Mouse (Mus musculus) kidney, embryonic 15.5 days (tissue): ENCODE measurements around the gene Hsp90aa1. TPM values are rescaled to one million over a fixed set of nuclear protein-coding genes. Genes with fewer than 3 reads are reported as not detected.

Experiments
- ATAC-seq: fragments of 200-750 bp; cut with Nextera tagmentation; replicated peaks from 2 replicates; pipeline ENCODE4 v1.8.0; 2017; ENCODE audit warnings: moderate TSS enrichment; ENCODE audit not compliant: low FRiP score
- H3K27ac ChIP-seq: fragments of 300-500 bp; sonication (generic); 2 replicates; pipeline ENCODE4 v1.5.1; 2015; ENCODE audit warnings: mild to moderate bottlenecking, inconsistent platforms
- H3K27me3 ChIP-seq: fragments of 300-500 bp; sonication (generic); 2 replicates; pipeline ENCODE4 v1.6.1; 2015; ENCODE audit warnings: inconsistent platforms
- H3K36me3 ChIP-seq: fragments of 300-500 bp; sonication (generic); 2 replicates; pipeline ENCODE4 v1.6.1; 2015; ENCODE audit warnings: inconsistent platforms
- H3K4me1 ChIP-seq: fragments of 300-500 bp; sonication (generic); 2 replicates; pipeline ENCODE4 v1.6.1; 2015; ENCODE audit warnings: inconsistent platforms
- H3K4me2 ChIP-seq: fragments of 300-500 bp; sonication (generic); 2 replicates; pipeline ENCODE4 v1.6.1; 2015; ENCODE audit warnings: moderate library complexity, mild to moderate bottlenecking, inconsistent platforms
- H3K4me3 ChIP-seq: fragments of 300-500 bp; sonication (generic); replicated peaks from 2 replicates; pipeline ENCODE4 v1.5.1; 2015; ENCODE audit warnings: mild to moderate bottlenecking, inconsistent platforms
- H3K9ac ChIP-seq: fragments of 300-500 bp; sonication (generic); 2 replicates; pipeline ENCODE4 v1.6.1; 2015; ENCODE audit warnings: mild to moderate bottlenecking, inconsistent platforms
- H3K9me3 ChIP-seq: fragments of 300-500 bp; sonication (generic); replicated peaks from 2 replicates; pipeline ENCODE4 v1.6.1; 2016; ENCODE audit warnings: inconsistent platforms
- WGBS: fragments of 180-500 bp; shearing (Covaris S2); methylation state at CpG from one replicate; pipeline ENCODE4 v1.1.7; 2015; ENCODE audit warnings: mixed read lengths; 5-methylcytosine and 5-hydroxymethylcytosine counted together
- microRNA-seq: library from miRNA; unstranded; fragments of <30 nt; microRNA quantifications from one replicate; pipeline ENCODE4, GENCODE M21; 2016
- polyA plus RNA-seq: library from polyadenylated mRNA; unstranded; fragments of >200 nt; fragmentation: Nextera tagmentation; extraction: Ambion mirVana; gene quantifications from 2 replicates; pipeline ENCODE4 v1.2.1, GENCODE M21; 2015

Hsp90aa1 gene
- polyA plus RNA-seq, 1 experiment from 2014 or later, result 994 TPM

DNA sequence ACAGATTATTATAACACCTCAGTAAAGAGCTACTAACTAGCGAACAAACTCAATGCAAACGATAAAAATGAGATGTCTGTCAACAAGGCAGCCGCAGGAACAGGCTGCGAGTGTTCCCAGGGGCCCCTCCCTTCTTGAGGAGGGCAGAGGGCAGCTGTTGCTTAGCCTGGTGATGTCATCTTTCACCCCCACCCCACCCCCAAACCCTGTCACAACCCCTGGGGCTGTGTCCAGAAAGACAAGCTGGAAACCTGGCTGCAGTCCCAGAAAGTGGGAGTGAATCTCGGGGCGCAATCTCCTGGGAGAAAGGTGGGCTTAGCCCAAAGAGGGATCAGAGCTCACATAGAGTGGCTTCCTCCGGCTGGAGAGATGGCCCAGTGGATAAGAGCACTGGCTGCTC is 21.3 kb downstream of the Hsp90aa1 start:
- no peaks in the 10 kb centered on the region for H3K9me3 ChIP-seq
- peaks cover 6% of the 10 kb centered on the region; the same call in 1 of the 2 replicates for H3K36me3 ChIP-seq
- peaks cover 4% of the 10 kb centered on the region for H3K4me1 ChIP-seq
- H3K9ac ChIP-seq, result no peak overlapping the region
- H3K27me3 ChIP-seq, result no peaks in the 10 kb centered on the region
- WGBS, result 38% methylated on average over 7 of the region's 7 CpGs
- no peak overlapping the region for H3K27ac ChIP-seq
- H3K4me3 ChIP-seq, result no peak overlapping the region
- no peak overlapping the region for H3K4me2 ChIP-seq
- no peak for ATAC-seq

DNA sequence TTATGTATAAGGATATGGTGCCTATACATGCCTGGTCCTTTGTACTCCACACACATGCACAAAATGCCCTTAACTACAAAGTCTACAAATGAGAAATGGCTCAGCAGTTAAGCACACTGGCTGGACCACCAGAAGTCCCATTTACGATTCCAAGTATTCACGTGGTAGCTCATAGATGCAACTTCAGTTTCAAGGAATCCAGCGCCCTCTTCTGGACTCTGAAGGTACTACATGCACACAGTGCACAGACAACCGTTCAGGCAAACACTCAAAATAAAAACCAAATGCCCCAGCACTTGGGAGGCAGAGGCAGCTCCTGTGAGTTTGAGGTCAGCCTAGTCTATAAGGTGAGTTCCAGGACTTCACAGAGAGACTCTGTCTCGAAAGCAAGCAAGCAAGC is 28.3 kb downstream of the Hsp90aa1 start:
- no peak for ATAC-seq

DNA sequence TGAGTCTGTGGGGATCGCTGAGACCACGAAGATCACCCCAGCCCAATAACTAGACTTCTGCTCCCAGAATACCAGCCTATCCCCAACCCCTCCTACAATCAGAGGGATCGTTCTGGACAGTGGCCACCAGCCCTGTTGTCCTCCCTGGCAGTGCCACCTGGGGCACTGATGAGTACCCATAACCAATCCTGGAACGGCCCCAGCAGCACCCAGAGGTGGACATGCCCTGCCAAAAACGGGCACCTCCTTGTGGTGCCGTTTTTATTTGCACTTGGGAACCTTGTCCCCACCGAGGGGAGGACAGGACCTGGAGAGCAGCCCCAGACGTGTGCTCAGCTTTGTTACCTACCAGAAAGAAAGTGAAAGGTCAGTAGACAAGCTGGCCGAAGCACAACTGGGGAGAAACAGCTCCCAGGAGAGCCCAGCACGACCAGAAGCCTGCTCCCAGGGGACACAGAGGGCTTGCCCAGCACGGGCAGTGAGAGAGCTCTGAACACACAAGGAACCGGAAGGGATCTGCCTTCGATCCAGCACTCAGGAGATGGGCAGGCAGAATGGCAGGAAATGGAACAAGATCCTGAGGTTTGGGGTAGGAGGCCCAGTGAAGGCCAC is 35.0 kb downstream of the Hsp90aa1 start:
- ATAC-seq, result no peak
- H3K27me3 ChIP-seq, result no peaks in the 10 kb centered on the region
- no peak overlapping the region for H3K4me3 ChIP-seq
- no peaks in the 10 kb centered on the region for H3K4me1 ChIP-seq
- no peak overlapping the region for H3K4me2 ChIP-seq
- no peaks in the 10 kb centered on the region for H3K9me3 ChIP-seq
- H3K9ac ChIP-seq, result no peak overlapping the region
- H3K27ac ChIP-seq, result no peak overlapping the region
- WGBS, result 86% methylated on average over 13 of the region's 13 CpGs
- H3K36me3 ChIP-seq, result peaks cover 77% of the 10 kb centered on the region

More for the DNA sequence above, 28.3 kb downstream of the Hsp90aa1 start:
- no peak overlapping the region for H3K9ac ChIP-seq
- H3K4me2 ChIP-seq, result no peak overlapping the region
- H3K4me1 ChIP-seq, result no peaks in the 10 kb centered on the region
- no peak overlapping the region for H3K27ac ChIP-seq
- H3K4me3 ChIP-seq, result no peak overlapping the region
- no peaks in the 10 kb centered on the region for H3K9me3 ChIP-seq
- 59% methylated on average over 5 of the region's 5 CpGs for WGBS
- H3K36me3 ChIP-seq, result peaks cover 10% of the 10 kb centered on the region
- no peaks in the 10 kb centered on the region for H3K27me3 ChIP-seq

DNA sequence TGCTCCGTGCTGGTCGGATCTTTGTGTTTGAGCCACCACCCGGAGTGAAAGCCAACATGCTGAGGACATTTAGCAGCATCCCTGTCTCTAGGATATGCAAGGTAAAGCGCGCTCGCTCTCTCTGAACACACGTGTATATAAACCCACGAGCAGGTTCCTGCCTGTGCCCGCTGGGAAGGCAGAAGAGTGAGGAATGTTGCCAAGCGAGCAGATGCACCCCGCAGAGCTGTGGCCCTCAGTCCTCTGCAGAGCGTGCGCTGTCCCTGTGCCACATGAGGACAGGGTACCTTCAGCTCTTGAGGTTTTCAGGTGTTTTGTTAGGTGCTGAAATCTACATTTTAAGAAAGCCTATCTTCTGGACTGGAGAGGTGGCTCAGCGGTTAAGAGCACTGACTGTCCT is 40.8 kb downstream of the Hsp90aa1 start:
- no peaks in the 10 kb centered on the region for H3K9me3 ChIP-seq
- no peak overlapping the region for H3K4me2 ChIP-seq
- ATAC-seq, result no peak
- WGBS, result 94% methylated on average over 14 of the region's 14 CpGs
- no peaks in the 10 kb centered on the region for H3K27me3 ChIP-seq
- no peak overlapping the region for H3K4me3 ChIP-seq
- H3K27ac ChIP-seq, result no peak overlapping the region
- peaks cover 100% of the 10 kb centered on the region for H3K36me3 ChIP-seq
- no peak overlapping the region for H3K9ac ChIP-seq
- H3K4me1 ChIP-seq, result no peaks in the 10 kb centered on the region

DNA sequence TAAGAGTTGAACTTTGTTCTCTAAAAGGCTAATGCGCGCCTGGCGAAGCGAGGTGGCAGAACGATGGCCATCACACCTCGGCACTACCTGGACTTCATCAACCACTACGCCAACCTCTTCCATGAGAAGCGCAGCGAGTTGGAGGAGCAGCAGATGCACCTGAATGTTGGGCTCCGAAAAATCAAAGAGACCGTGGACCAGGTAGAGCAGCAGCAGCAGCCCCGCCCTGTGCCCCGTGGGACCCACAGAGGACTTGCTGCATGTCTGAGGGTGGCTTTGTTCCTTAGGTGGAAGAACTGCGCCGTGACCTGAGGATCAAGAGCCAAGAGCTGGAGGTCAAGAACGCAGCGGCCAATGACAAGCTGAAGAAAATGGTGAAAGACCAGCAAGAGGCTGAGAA is 51.1 kb downstream of the Hsp90aa1 start:
- 97% methylated on average over 17 of the region's 17 CpGs for WGBS
- H3K27ac ChIP-seq, result no peak overlapping the region

DNA sequence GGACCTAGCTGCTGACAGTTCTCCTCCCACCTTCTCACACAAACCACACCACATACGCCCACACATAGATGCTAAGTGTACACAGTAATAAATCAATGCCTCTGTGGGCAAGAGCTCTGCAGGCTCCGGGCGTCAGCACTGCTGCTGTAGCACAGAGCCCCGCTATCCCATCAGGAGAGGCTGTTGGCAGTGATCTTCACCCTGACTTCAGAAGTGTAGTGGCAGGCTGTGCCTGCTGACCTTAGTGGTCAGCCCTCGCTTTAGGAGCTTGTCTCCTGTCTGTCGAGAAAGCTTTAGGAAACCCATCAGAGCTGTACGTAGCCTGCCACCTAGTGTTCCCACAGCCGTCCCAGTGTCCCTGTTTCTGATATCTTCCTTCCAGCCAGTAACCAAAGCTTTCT is 52.3 kb downstream of the Hsp90aa1 start:
- H3K27me3 ChIP-seq, result no peaks in the 10 kb centered on the region
- no peak overlapping the region for H3K27ac ChIP-seq
- 40% methylated on average over 8 of the region's 8 CpGs for WGBS
- peaks cover 98% of the 10 kb centered on the region for H3K36me3 ChIP-seq
- H3K9me3 ChIP-seq, result no peaks in the 10 kb centered on the region
- ATAC-seq, result 0 out of 2 replicates have a peak, but pooled peaks have one; percentile 46
- H3K9ac ChIP-seq, result no peak overlapping the region
- no peak overlapping the region for H3K4me2 ChIP-seq
- H3K4me3 ChIP-seq, result no peak overlapping the region
- no peaks in the 10 kb centered on the region for H3K4me1 ChIP-seq

More for the DNA sequence above, 51.1 kb downstream of the Hsp90aa1 start:
- no peak overlapping the region for H3K4me2 ChIP-seq
- no peaks in the 10 kb centered on the region for H3K9me3 ChIP-seq
- no peak overlapping the region for H3K9ac ChIP-seq
- H3K4me1 ChIP-seq, result no peaks in the 10 kb centered on the region
- peaks cover 98% of the 10 kb centered on the region for H3K36me3 ChIP-seq
- H3K4me3 ChIP-seq, result no peak overlapping the region
- ATAC-seq, result no peak
- no peaks in the 10 kb centered on the region for H3K27me3 ChIP-seq

Small RNAs within 50 kb of the gene (microRNA-seq; reads per million reads assigned to microRNA genes)
- not detected for gene Gm27299

Other genes with a start within 250 kb of the Hsp90aa1 start
- 38.6 and 52.4 TPM in 2 replicates for gene Dync1h1, start 101.3 kb downstream of the Hsp90aa1 start, polyA plus RNA-seq
- gene 1700001K19Rik, start 20.1 kb downstream of the Hsp90aa1 start, polyA plus RNA-seq, result 0.27 TPM in 1 of 2 replicates, not detected in the other
- gene Wdr20, start 35.2 kb upstream of the Hsp90aa1 start, polyA plus RNA-seq, result 23.8 and 24.4 TPM in 2 replicates
- gene Mok, start 138.2 kb upstream of the Hsp90aa1 start, polyA plus RNA-seq, result 6.2 and 7.8 TPM in 2 replicates
- 6.1 and 6.4 TPM in 2 replicates for gene Zfp839, start 147.5 kb upstream of the Hsp90aa1 start, polyA plus RNA-seq
- 78.6 and 80.8 TPM in 2 replicates for gene Cinp, start 186.4 kb upstream of the Hsp90aa1 start, polyA plus RNA-seq
- gene Tecpr2, start 186.5 kb upstream of the Hsp90aa1 start, polyA plus RNA-seq, result 3.7 and 4.7 TPM in 2 replicates